Mouse (Mus musculus) CH12.LX (cell line): ENCODE measurements around the gene Gm45837. TPM values are rescaled to one million over a fixed set of nuclear protein-coding genes. Genes with fewer than 3 reads are reported as not detected.

ENCODE experiments used
- DNase-seq: peaks from one replicate; pipeline ENCODE4 v3.0.0-alpha.2; 2013; ENCODE audit errors: extremely low read depth
- H3K27ac ChIP-seq: 2 replicates; pipeline ENCODE4 v1.5.1; 2012; ENCODE audit warnings: low read depth, mild to moderate bottlenecking, control low read depth, moderate library complexity; ENCODE audit not compliant: insufficient read depth
- H3K27me3 ChIP-seq: replicated peaks from 2 replicates; pipeline ENCODE3; 2012; ENCODE audit warnings: inconsistent platforms
- H3K36me3 ChIP-seq, 2 experiments: replicated peaks in 1 of 2; 2 replicates each; pipeline versions ENCODE3 to v1.6.1; 2012; ENCODE audit warnings: inconsistent platforms in 1 of 2, low read length in 1 of 2, mild to moderate bottlenecking in 1 of 2, mixed read lengths in 1 of 2, moderate library complexity in 1 of 2; ENCODE audit not compliant: control insufficient read depth in 1 of 2, insufficient read depth in 1 of 2
- H3K4me1 ChIP-seq, 2 experiments: 2 replicates each; pipeline ENCODE4 v1.6.1; 2012; ENCODE audit warnings: inconsistent platforms in 1 of 2, moderate library complexity in 1 of 2; ENCODE audit not compliant: insufficient read depth in 2 of 2, control insufficient read depth in 1 of 2
- H3K4me2 ChIP-seq: 2 replicates; pipeline ENCODE4 v1.6.1; 2012; ENCODE audit warnings: low read depth, mild to moderate bottlenecking, control low read depth; ENCODE audit not compliant: poor library complexity, insufficient read depth, severe bottlenecking
- H3K4me3 ChIP-seq, 3 experiments: fragments of 150-350 bp in 1 of 3; sonication (generic) in 1 of 3; replicated peaks in 1 of 3; 2 replicates each; pipeline versions ENCODE3 to v1.5.1; 2011 to 2012; ENCODE audit warnings: low read depth in 2 of 3, low read length in 2 of 3, mild to moderate bottlenecking in 2 of 3, moderate library complexity in 2 of 3, control low read depth in 1 of 3, improper control_type of control experiment in 1 of 3, inconsistent platforms in 1 of 3, mixed read lengths in 1 of 3; ENCODE audit not compliant: poor library complexity in 1 of 3
- H3K79me2 ChIP-seq: replicated peaks from 2 replicates; pipeline ENCODE4 v1.6.1; 2012; ENCODE audit warnings: mild to moderate bottlenecking, moderate library complexity; ENCODE audit not compliant: control insufficient read depth, poor library complexity, insufficient read depth, severe bottlenecking; ENCODE audit errors: extremely low read depth
- H3K9ac ChIP-seq: 2 replicates; pipeline ENCODE4 v1.6.1; 2012; ENCODE audit warnings: low read depth, mild to moderate bottlenecking, control low read depth, moderate library complexity; ENCODE audit not compliant: insufficient read depth
- H3K9me3 ChIP-seq: replicated peaks from 2 replicates; pipeline ENCODE3; 2012; ENCODE audit warnings: low read length, inconsistent platforms, mixed read lengths
- BHLHE40 ChIP-seq: IDR thresholded peaks from 2 replicates; pipeline ENCODE4 v1.6.1; 2011; ENCODE audit warnings: mild to moderate bottlenecking, low read depth, low read length, improper control_type of control experiment
- CHD2 ChIP-seq: IDR thresholded peaks from 2 replicates; pipeline ENCODE4 v1.6.1; 2011; ENCODE audit warnings: low read length, improper control_type of control experiment
- CTCF ChIP-seq, 2 experiments: IDR thresholded peaks in 1 of 2; conservative IDR thresholded peaks in 1 of 2; 2 replicates each; pipeline ENCODE4 v1.5.1; 2011 to 2012; ENCODE audit warnings: low read depth in 2 of 2, low read length in 2 of 2, improper control_type of control experiment in 1 of 2, inconsistent platforms in 1 of 2, mild to moderate bottlenecking in 1 of 2, moderate library complexity in 1 of 2
- ELF1 ChIP-seq: IDR thresholded peaks from 2 replicates; pipeline ENCODE4 v1.6.1; 2014; ENCODE audit warnings: low read depth, mild to moderate bottlenecking, inconsistent platforms, low read length, improper control_type of control experiment
- EP300 ChIP-seq: IDR thresholded peaks from 2 replicates; pipeline ENCODE4 v1.6.1; 2011; ENCODE audit warnings: low read length, improper control_type of control experiment
- GABPA ChIP-seq: IDR thresholded peaks from 2 replicates; pipeline ENCODE4 v1.6.1; 2012; ENCODE audit warnings: low read depth, low read length, improper control_type of control experiment, inconsistent platforms; ENCODE audit not compliant: insufficient replicate concordance
- HCFC1 ChIP-seq: IDR thresholded peaks from 2 replicates; pipeline ENCODE4 v1.6.1; 2012; ENCODE audit warnings: low read depth, mild to moderate bottlenecking, inconsistent platforms, low read length, improper control_type of control experiment
- IRF4 ChIP-seq: IDR thresholded peaks from 2 replicates; pipeline ENCODE4 v1.6.1; 2014; ENCODE audit warnings: low read depth, mild to moderate bottlenecking, inconsistent platforms, low read length, improper control_type of control experiment
- JUN ChIP-seq: IDR thresholded peaks from 2 replicates; pipeline ENCODE4 v1.6.1; 2011; ENCODE audit warnings: low read depth, mild to moderate bottlenecking, low read length, improper control_type of control experiment, moderate library complexity; ENCODE audit not compliant: insufficient read depth
- KAT2A ChIP-seq: IDR thresholded peaks from 2 replicates; pipeline ENCODE4 v1.6.1; 2012; ENCODE audit warnings: low read length, improper control_type of control experiment, inconsistent platforms; ENCODE audit not compliant: insufficient replicate concordance
- MAFK ChIP-seq: IDR thresholded peaks from 2 replicates; pipeline ENCODE4 v1.6.1; 2011; ENCODE audit warnings: low read length, improper control_type of control experiment; ENCODE audit not compliant: insufficient replicate concordance
- MEF2A ChIP-seq: IDR thresholded peaks from 2 replicates; pipeline ENCODE4 v1.6.1; 2014; ENCODE audit warnings: low read depth, mild to moderate bottlenecking, inconsistent platforms, low read length, improper control_type of control experiment, borderline replicate concordance
- MYC ChIP-seq: IDR thresholded peaks from 2 replicates; pipeline ENCODE4 v1.6.1; 2011; ENCODE audit warnings: low read depth, mild to moderate bottlenecking, improper control_type of control experiment, low read length
- NELFE ChIP-seq: IDR thresholded peaks from 2 replicates; pipeline ENCODE4 v1.6.1; 2011; ENCODE audit warnings: low read depth, low read length, improper control_type of control experiment
- NRF1 ChIP-seq: IDR thresholded peaks from 2 replicates; pipeline ENCODE4 v1.6.1; 2014; ENCODE audit warnings: low read depth, mild to moderate bottlenecking, inconsistent platforms, low read length, improper control_type of control experiment, moderate library complexity
- PAX5 ChIP-seq: IDR thresholded peaks from 2 replicates; pipeline ENCODE4 v1.6.1; 2012; ENCODE audit warnings: low read length, inconsistent platforms, mixed read lengths
- POLR2A ChIP-seq: IDR thresholded peaks from 2 replicates; pipeline ENCODE4 v1.6.1; 2011; ENCODE audit warnings: low read depth, mild to moderate bottlenecking, improper control_type of control experiment, low read length
- RAD21 ChIP-seq: IDR thresholded peaks from 2 replicates; pipeline ENCODE4 v1.6.1; 2011; ENCODE audit warnings: low read depth, mild to moderate bottlenecking, low read length, improper control_type of control experiment, moderate library complexity
- SMC3 ChIP-seq: IDR thresholded peaks from 2 replicates; pipeline ENCODE4 v1.6.1; 2011; ENCODE audit warnings: low read depth, low read length, improper control_type of control experiment
- TBP ChIP-seq: conservative IDR thresholded peaks from 2 replicates; pipeline ENCODE4 v1.6.1; 2011; ENCODE audit warnings: low read depth, low read length, improper control_type of control experiment
- ZC3H11A ChIP-seq: IDR thresholded peaks from 2 replicates; pipeline ENCODE4 v1.6.1; 2012; ENCODE audit warnings: low read depth, mild to moderate bottlenecking, inconsistent platforms, low read length, improper control_type of control experiment
- dilution Hi-C: fragments of 300-500 bp; cut with MboI; formaldehyde crosslinking; loops from 2 replicates; pipeline ENCODE4 v1.14.3; 2020; ENCODE audit warnings: low sequenced_read_pairs; ENCODE audit not compliant: extremely low pct_unique_long_range_greater_than_20kb, extremely low pct_ligation_motif_present
- in situ Hi-C: fragments of 300-500 bp; cut with MboI; formaldehyde crosslinking; loops from 3 replicates; pipeline ENCODE4 v1.14.3; 2019; ENCODE audit warnings: low sequenced_read_pairs, low pct_ligation_motif_present, low pct_unique_long_range_greater_than_20kb, mixed read lengths
- polyA plus RNA-seq: library from polyadenylated mRNA; unstranded; fragments of >175 nt; gene quantifications from 2 replicates; pipeline ENCODE4 v1.2.1, GENCODE M21; 2012; ENCODE audit warnings: low read depth; ENCODE audit not compliant: insufficient read length
- total RNA-seq, 2 experiments: library from RNA; depleted of rRNA; stranded (reverse); fragments of 300-350 nt in 1 of 2; fragments of >200 nt in 1 of 2; gene quantifications; 2 replicates each; pipeline ENCODE4 v1.2.3; 2012 to 2014

Gm45837 gene
- total and polyA plus RNA-seq, 3 experiments, result 0.04 to 0.84 TPM; not detected in 1

DNA sequence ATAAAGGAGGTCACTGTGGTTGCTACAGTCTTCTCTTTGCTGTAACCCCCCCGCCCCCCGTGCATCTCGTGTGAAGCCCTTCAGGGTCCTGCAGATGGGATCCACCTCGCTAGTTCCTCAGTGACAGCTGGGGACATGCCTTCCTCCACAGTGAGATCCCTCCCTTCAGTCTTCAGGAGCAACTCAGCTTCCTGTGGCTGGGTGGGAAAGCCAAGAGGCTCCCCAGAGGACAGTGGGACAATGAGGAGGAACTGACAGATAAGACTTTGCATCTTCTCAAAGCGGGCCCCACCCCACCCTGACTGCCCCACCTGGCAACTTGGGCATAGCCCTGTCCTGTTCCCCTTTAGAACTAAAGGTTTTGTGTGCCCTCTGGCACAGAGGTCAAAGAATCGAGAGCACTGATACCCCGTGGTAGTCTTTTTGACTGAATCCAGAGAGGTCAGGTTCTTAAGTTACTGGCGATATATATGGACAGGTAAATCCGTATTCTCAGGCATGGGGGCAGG lies 48.7 kb downstream of the Gm45837 start:
- no peaks in the 10 kb centered on the region for H3K79me2 ChIP-seq
- H3K4me1 ChIP-seq, result peaks cover 2 to 56% of the 10 kb centered on the region in 2 experiments; a peak in 3 of 4 replicates
- TF ChIP-seq RAD21 (no peak), IRF4 (no peak), MAFK (no peak), CHD2 (no peak), BHLHE40 (no peak), EP300 (no peak), SMC3 (no peak)
- no peak overlapping the region for H3K4me2 ChIP-seq
- no peak overlapping the region for H3K9ac ChIP-seq
- in situ Hi-C loops (loop anchor here (5.0 kb wide), 1 partner anchor 43 kb away; no protein-coding TSS in a partner anchor), dilution Hi-C loops (no loop called here)
- peaks cover 86% of the 10 kb centered on the region for H3K27me3 ChIP-seq
- DNase-seq, result no peak
- no peaks in the 10 kb centered on the region for H3K36me3 ChIP-seq
- H3K9me3 ChIP-seq, result no peaks in the 10 kb centered on the region
- H3K27ac ChIP-seq, result no peak overlapping the region
- H3K4me3 ChIP-seq, result no peak overlapping the region

DNA sequence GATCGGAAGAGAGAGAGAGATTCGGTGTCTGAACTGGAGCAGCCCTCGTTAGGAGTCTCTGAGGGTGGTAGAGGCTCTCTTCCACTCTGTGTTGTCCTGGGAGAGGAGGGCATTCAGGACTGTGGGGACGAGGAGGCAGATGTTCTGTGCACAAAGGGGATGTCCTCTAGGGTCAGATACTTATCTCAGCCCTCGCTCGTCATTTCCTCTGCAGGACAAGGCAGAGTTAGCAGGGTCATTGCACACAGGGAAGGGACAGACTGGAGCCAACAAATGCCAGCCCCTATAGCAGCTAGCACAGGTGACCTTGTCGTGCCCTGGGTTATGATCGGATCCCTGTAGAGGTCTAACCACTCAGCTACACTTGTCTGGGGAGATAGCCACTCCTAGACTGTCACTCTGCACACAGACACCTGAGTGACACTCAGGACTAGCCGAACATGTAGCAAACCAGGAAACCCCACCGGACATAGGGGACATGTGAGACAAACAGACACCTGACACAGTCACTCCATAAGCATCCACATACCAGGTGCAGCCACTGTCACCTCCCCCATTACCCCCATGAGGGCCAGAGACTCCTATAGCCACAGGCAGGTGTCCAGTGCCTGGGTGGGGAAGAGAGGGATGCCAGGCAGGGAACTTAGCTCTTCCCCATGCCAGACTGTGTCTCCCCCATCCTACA lies 49.4 kb downstream of the Gm45837 start:
- H3K4me1 ChIP-seq, result peaks cover 2 to 49% of the 10 kb centered on the region in 2 experiments; a peak in 3 of 4 replicates
- dilution Hi-C loops, result no loop called here
- TF ChIP-seq GABPA (no peak), MEF2A (no peak), CTCF (conservative IDR thresholded peaks at IDR 0.05 in 1 of 2, IDR thresholded peaks at IDR 0.05 in 1 of 2; ENCODE audit: low read depth in 2 of 2, low read length in 2 of 2) (no peak), PAX5 (no peak), ZC3H11A (no peak), NELFE (no peak), POLR2A (no peak), NRF1 (no peak), HCFC1 (no peak), MYC (no peak), CHD2 (no peak), TBP (no peak), JUN (no peak), KAT2A (no peak), BHLHE40 (no peak), ELF1 (no peak)
- TF ChIP-seq, all 38 proteins: peak for 0
- Histone ChIP-seq H3K79me2 (no peaks in the 10 kb centered on the region), H3K4me3 (no peak overlapping the region), H3K27me3 (peaks cover 86% of the 10 kb centered on the region), H3K9ac (no peak overlapping the region), H3K9me3 (no peaks in the 10 kb centered on the region), H3K27ac (no peak overlapping the region), H3K36me3 (no peaks in the 10 kb centered on the region), H3K4me2 (no peak overlapping the region)
- in situ Hi-C loops, result loop anchor here (5.0 kb wide), 1 partner anchor 42 kb away; no protein-coding TSS in a partner anchor
- no peak for DNase-seq
